Mouse (Mus musculus) T-cell, adult 2 months (primary cell): ENCODE data around the gene Spint2.
"Not testable (repeated sequence)": the region's sequence is repeated elsewhere in the genome, so short reads cannot be mapped to it uniquely, and the experiment has no call there.

ENCODE experiments used
- DNase-seq: peaks from one replicate; pipeline ENCODE4 v3.0.0; 2022; ENCODE audit warnings: low spot score

Spint2 gene

GRCm38 (mm10) chr7:29244732-29245416 is 36.8 kb downstream of the Spint2 start:
- DNase-seq: peak; percentile 43

GRCm38 (mm10) chr7:29238019-29238967 is 43.4 kb downstream of the Spint2 start, which contains the start of gene Yif1b:
Yif1b (plus strand) TSS chr7:29238329.
- peak; percentile 99 for DNase-seq

- DNase-seq: not testable (repeated sequence)
Observed at GRCm38 (mm10) chr7:29237596-29237995, 44.1 kb downstream of the Spint2 start.

- DNase-seq: no peak
Observed at GRCm38 (mm10) chr7:29236593-29236992, 45.1 kb downstream of the Spint2 start.

- DNase-seq: no peak
Observed at GRCm38 (mm10) chr7:29234661-29235060, 47.1 kb downstream of the Spint2 start.

GRCm38 (mm10) chr7:29233745-29234144 is 48.0 kb downstream of the Spint2 start:
- no peak for DNase-seq

- no peak for DNase-seq
Observed at GRCm38 (mm10) chr7:29232247-29233013, 49.3 kb downstream of the Spint2 start, which contains the start of gene Kcnk6. Kcnk6 (minus strand) TSS chr7:29232515.

GRCm38 (mm10) chr7:29231517-29231916 is 50.2 kb downstream of the Spint2 start:
- no peak for DNase-seq

GRCm38 (mm10) chr7:29230560-29230959 is 51.2 kb downstream of the Spint2 start:
- no peak for DNase-seq

- DNase-seq: no peak
Observed at GRCm38 (mm10) chr7:29228202-29228601, 53.5 kb downstream of the Spint2 start.

GRCm38 (mm10) chr7:29225520-29225919 is 56.2 kb downstream of the Spint2 start:
- DNase-seq: no peak

GRCm38 (mm10) chr7:29224756-29225394 is 56.8 kb downstream of the Spint2 start:
- no peak for DNase-seq

- no peak for DNase-seq
Observed at GRCm38 (mm10) chr7:29214846-29215245, 66.9 kb downstream of the Spint2 start.

- DNase-seq: no peak
Observed at GRCm38 (mm10) chr7:29214236-29214635, 67.5 kb downstream of the Spint2 start.

- DNase-seq: no peak
Observed at GRCm38 (mm10) chr7:29213675-29214082, 68.0 kb downstream of the Spint2 start, which contains the start of gene Catsperg1. Catsperg1 (minus strand) TSS chr7:29214035.

- not testable (repeated sequence) for DNase-seq
Observed at GRCm38 (mm10) chr7:29212775-29213560, 68.7 kb downstream of the Spint2 start.

GRCm38 (mm10) chr7:29212199-29212765 is 69.4 kb downstream of the Spint2 start:
- no peak for DNase-seq

GRCm38 (mm10) chr7:29211415-29212198 is 70.1 kb downstream of the Spint2 start:
- DNase-seq: peak; percentile 82

- not testable (repeated sequence) for DNase-seq
Observed at GRCm38 (mm10) chr7:29211013-29211412, 70.7 kb downstream of the Spint2 start.
